Mouse (Mus musculus) brain, embryonic 14.5 days (tissue): Measurements from ENCODE around the gene Fam57b. TPM values are rescaled to one million over a fixed set of nuclear protein-coding genes. Genes with fewer than 3 reads are reported as not detected.

ENCODE experiments used
- DNase-seq: peaks from one replicate; pipeline ENCODE4 v3.0.0-alpha.2; 2011; ENCODE audit warnings: low read depth
- CTCF ChIP-seq: fragments of 200-500 bp; IDR thresholded peaks from 2 replicates; pipeline ENCODE4 v1.5.1; 2012; ENCODE audit warnings: inconsistent platforms, mild to moderate bottlenecking, moderate library complexity, borderline replicate concordance; ENCODE audit not compliant: insufficient read depth, insufficient read length; ENCODE audit errors: extremely low read depth
- POLR2A ChIP-seq: fragments of 200-500 bp; IDR thresholded peaks from 2 replicates; pipeline ENCODE4 v1.6.1; 2012; ENCODE audit warnings: mild to moderate bottlenecking, inconsistent platforms, borderline replicate concordance; ENCODE audit not compliant: poor library complexity, insufficient read depth, insufficient read length, severe bottlenecking; ENCODE audit errors: extremely low read depth
- polyA plus RNA-seq: library from polyadenylated mRNA; depleted of rRNA; stranded (reverse); fragments of >200 nt; gene quantifications from 2 replicates; pipeline ENCODE4 v1.2.3, GENCODE M21; 2012

Gene Fam57b
- polyA plus RNA-seq, 1 experiment: 224 TPM

DNA sequence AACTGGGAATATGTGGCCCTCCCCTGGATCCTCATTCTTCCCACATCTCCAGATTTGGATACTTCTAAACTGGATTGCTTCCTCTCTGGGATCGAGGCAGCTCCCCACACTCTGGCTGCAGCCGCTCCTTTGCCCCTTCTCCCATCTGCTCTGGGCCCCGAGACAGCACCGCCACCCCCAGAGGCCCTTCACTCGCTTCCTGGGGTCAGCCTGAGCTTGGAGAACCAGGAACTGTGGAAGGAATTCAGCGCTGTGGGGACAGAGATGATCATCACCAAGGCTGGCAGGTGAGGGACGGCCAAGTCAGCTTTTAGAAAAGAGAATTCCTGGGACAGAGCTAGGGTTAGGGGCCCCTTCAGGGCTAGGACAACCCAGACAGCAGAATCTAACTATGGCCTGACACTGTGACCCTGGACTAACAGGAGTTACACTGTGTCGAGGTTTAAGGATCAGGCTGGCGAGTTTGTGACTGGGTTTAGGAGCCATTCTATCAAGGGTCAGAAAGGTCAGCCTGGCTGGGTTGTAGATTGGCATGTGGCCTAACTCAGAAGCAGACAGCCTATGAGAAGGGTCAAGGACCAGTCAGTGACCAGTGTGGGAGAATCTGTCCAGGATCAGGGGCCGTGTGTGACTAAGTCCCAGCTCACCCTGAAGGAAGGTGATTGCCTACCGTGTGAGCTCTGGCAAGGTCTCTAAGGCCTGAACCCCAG lies 15.7 kb upstream of the Fam57b start:
- no peak for TF ChIP-seq POLR2A
- TF ChIP-seq CTCF: no peak
- DNase-seq: no peak

DNA sequence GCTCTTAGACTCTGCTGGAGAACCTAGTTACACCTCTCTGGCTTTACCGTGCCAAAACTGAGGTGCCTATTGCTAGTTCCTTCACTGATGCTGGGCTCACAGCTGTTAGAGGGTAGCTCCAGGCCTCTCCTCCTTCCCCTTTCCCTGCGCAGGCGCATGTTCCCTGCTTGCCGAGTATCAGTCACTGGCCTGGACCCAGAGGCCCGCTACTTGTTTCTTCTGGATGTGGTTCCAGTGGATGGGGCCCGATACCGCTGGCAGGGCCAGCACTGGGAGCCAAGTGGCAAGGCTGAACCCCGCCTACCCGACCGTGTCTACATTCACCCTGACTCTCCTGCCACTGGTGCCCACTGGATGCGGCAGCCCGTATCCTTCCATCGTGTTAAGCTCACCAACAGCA lies 14.8 kb upstream of the Fam57b start:
- TF ChIP-seq CTCF: no peak
- TF ChIP-seq POLR2A: no peak

DNA sequence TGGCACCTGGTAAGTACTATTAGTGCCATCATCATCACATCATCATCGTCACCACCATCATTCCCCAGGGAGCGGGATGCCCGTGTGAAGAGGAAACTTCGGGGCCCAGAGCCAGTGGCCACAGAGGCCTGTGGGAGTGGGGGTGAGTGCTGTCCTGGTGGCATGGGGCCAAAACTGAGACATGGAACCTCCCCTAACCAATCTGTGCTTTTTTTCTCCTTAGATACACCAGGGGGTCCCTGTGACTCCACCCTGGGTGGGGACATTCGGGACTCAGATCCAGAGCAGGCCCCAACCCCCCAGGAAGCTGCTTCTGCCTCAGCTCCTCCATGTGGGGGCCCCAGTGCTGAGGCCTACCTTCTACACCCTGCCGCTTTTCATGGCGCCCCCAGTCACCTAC lies 13.0 kb upstream of the Fam57b start:
- TF ChIP-seq POLR2A: no peak
- TF ChIP-seq CTCF: no peak
- no peak for DNase-seq

More for the DNA sequence above, 14.8 kb upstream of the Fam57b start:
- DNase-seq: no peak

DNA sequence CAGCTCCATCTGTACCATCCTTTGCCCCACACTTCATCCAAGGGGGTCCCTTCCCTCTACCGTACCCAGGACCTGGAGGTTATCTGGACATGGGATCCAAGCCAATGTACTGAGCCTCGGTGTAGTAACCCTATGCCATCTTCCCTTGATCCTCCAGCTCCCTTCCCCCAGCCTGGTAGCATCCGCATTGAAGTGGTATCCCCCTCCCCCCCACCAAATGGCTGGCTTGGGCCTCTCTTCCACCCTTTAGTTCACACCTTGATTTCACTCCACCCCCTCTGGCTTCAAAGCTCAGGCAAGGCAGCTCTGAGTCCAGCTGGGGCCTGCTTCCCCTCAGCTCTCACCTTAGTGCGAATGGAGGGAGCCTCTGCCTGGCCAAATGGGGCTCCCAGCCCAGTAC lies 12.4 kb upstream of the Fam57b start:
- TF ChIP-seq CTCF (no peak), POLR2A (no peak)
- no peak for DNase-seq

DNA sequence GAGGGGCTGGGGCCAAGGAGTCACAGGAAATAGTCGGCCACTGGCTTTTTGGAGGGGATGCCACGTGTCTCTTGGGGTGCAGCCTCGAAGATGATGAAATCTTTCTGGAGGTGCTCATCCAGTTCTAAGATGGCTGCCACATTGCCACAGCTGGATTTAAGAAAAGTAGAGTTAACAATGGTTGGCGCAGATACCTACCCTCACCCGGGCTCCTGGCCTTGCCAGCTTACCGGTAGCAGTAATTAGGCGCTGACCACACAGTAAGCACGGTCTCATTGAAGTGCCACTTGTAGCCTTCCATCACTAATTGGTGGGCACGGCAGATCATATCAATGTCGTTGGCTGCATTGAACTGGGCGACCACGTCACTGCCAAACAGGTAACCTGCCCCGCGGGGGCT lies 11.3 kb upstream of the Fam57b start:
- TF ChIP-seq POLR2A: no peak
- TF ChIP-seq CTCF: no peak
- no peak for DNase-seq

DNA sequence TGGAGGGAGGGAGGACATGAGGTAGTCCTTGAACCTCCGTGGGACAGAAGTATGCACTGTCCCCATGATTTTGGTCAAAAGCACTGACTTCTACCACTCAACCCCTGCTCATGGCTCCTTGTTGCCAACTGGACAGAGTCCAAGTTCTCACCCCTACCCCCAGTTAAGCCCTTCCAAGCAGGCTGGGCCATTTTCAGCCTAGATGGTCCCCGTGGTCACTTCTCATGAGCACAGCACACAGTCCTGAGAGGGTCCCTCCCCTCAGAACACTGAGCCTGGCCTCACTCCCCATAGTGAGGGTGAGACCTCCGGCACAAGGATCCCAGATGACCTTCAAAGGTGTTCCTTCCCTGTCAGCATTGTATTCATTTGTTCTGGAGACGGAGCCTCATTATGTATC lies 8.3 kb upstream of the Fam57b start:
- TF ChIP-seq CTCF (no peak), POLR2A (no peak)
- no peak for DNase-seq

DNA sequence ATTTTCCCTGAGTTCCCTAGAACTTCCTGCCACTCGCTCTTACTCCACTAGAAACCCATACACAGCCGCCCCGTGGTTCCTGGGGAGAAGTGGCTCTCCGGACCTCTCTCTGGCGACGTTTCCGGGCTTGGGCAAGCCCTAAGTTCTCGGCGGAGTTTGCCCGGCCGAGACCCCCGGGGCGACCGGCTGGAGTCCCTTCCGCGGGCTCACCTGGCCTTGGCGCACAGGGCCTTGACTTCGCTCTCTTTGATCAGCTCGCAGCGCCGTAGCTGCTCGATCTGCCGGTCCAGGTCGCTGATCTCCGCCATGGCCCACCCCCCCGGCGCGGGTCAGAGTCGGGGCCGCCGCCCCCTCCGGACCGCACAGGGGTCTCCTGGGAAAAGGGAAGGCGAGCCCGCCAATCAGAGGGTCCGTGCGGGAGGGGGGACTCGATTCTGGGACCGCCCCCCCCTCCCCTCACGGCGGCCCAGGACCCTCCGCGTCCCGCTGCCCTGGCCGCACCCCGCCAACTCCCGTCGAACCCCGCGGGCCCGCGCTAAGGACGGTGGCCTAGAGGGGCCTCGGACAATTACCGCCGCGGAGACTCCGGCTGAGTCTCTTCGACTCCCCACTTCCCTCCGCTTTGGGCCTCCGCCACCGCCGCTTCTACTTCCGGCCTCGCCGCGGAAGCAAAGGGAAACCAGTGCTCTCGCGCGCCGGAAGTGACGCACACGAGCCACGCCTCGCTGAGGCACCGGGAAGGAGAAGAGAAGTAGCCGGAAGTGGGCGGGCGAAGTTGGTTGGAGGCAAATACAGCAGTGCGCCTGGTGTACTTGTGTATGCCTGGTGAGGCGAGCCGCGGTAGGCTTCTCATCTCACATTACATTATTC lies 5.4 kb upstream of the Fam57b start, which contains the start of gene Ppp4c:
Gene Ppp4c (minus strand): TSS at position 646 of the 870 bp plus-strand sequence.
- DNase-seq: peak; percentile 99
- peak; percentile 64 for TF ChIP-seq POLR2A
- no peak for TF ChIP-seq CTCF

DNA sequence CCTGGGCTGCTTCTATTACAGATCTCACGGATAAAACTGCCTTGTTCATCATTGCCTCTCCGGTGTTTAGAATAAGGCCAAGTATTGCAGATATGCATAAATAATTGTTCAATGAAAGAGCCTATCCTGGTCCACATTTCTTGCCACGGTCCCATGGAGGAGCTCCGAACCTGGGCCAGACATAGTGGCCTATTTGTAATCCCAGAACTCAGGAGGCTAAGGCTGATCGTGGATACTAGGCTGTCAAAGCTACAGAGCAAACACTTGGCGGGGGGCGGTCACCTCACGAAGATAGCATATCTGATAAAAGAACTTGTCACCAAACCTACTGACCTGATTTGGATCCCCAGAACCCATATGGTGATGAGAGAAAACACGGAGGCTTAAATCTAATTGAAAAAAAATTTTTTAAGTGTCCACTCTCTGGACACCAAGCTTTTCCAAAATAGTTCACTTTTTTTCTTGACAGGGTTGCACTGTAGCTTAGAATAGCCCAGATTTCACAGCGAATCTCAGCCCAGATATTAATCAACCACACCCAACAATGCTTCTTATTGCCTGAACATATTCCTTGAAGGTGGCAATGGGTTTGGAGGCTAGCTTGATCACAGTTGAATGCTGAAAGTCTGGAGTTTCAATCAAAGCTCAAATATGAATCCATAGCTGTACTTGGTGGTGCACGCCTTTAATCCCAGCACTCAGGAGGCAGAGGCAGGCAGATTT lies 4.6 kb upstream of the Fam57b start:
- no peak for TF ChIP-seq POLR2A
- TF ChIP-seq CTCF: no peak
- DNase-seq: no peak

DNA sequence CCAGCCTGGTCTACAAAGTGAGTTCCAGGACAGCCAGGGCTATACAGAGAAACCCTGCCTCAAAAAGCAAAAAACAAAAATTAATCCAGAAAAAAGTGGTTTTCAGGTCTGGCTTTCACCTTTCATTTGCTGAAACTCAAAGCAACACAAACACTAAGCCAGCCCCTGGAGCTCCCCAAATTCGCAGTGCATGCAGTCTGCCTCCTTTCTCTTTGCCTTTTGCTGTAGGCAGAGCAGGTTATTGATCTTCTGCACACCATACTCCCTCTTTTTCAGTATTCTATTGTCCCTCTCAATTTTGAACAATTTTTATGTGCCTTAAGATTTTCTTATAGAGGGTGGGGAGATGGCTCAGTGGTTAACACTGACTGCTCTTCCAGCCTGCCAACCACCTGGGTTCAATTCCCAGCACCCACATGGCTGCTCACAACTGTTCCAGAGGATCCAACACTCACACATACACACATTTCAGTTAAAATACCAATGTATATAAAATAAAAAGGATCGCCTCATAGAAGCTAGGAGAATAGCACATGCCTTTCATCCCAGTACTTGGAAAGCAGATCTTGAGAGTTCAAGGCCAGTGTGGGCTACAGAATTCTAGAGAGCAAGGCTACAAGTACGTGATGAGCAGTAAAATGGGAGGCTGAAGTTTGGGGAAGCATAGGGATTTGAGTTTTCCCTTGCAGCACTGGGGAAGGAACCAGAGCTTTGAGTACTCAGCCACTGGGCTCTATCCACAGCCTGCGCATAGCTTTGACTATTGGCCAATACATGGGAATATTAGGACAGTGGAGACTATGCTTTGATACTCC lies 3.8 kb upstream of the Fam57b start:
- no peak for DNase-seq
- no peak for TF ChIP-seq CTCF
- no peak for TF ChIP-seq POLR2A

DNA sequence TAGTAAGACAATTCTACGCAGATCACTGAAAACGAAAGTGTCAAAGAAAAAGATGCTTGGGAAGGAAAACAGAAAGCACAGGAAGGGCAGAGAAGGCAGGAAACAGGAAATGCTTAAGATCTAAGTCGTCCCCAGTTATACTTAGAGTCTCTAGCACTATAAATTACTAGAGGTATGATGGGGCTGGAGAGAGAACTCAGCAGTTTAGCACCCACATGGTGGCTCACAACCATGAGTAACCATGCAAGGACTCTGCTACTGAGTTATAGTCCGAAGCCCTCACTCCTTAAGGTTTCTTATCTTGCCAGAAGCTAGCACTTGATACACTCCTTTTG lies 3.2 kb upstream of the Fam57b start:
- TF ChIP-seq POLR2A: no peak
- no peak for TF ChIP-seq CTCF
- no peak for DNase-seq
